Mouse (Mus musculus) spleen, postnatal 14 days (tissue): ENCODE measurements around the gene 4931428F04Rik.
"Not testable (repeated sequence)": the region's sequence is repeated elsewhere in the genome, so short reads cannot be mapped to it uniquely, and the experiment has no call there.

Source experiments
- DNase-seq, 2 experiments: peaks; one replicate each; pipeline ENCODE4 v3.0.0; 2021 to 2022; ENCODE audit warnings: low spot score in 2 of 2

4931428F04Rik gene

DNA sequence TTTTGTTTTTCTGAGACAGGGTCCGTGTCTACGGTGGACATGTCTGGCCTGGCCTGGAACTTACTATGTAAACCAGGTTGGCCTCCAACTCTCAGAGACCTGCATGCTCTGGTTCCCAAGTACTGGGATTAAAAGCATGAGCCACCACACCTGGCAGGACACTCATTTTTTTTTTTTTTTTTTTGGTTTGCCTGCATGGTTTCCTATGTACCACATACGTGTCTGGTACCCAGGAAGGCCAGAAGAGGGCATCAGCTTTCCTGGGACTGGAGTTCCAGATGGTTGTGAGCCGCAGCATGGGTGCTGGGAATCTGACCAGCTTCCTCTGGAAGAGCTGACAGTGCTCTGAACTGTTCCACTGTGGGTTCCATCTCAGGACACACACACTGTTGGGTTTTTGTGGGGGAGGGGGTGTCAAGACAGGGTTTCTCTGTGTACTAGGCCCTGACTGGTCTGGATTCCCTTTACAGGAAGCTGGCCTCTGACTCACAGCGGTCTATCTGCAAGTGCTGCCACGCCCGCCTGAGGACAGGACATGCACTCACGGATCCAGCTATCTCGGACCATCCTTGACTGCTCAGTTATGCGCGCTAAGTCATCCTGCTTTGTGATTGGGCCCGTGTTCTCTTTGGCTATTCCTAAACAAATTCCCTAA is 28.2 kb downstream of the 4931428F04Rik start:
- DNase-seq, result no peak

DNA sequence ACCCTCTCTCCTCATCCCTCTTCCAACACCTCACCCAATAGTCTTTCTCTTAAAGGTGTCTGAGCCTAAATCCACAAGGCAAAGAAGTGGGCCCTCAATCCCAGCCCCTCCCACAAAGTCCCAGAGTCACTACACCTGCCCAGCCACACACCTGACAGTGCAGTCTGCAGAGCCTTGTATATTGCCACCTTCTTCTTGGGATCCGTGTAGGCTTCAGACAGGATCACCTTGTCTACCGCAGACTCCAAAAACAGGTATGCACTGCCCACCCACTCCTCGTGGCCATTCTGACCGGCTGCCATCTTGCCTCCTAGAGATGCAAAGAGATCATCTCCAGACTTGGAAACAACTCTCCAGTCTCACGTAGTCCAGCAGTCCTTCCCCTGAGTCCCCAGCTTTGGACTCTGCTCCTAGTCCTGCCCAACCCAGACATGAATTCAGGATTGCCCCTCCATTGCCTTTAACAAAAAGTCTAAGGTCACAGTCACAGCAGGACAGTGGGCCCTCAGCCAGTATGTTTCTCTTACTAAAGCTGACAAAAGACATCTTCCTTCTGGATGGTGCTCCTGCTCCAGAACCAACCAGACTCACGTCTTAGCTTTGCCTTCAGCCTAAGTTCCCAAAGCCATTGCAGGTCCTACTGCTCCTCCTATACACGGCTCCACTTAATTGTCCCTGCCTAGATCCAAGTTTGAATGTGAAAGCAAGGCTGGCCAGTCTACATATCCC is 29.1 kb downstream of the 4931428F04Rik start:
- DNase-seq, result no peak

DNA sequence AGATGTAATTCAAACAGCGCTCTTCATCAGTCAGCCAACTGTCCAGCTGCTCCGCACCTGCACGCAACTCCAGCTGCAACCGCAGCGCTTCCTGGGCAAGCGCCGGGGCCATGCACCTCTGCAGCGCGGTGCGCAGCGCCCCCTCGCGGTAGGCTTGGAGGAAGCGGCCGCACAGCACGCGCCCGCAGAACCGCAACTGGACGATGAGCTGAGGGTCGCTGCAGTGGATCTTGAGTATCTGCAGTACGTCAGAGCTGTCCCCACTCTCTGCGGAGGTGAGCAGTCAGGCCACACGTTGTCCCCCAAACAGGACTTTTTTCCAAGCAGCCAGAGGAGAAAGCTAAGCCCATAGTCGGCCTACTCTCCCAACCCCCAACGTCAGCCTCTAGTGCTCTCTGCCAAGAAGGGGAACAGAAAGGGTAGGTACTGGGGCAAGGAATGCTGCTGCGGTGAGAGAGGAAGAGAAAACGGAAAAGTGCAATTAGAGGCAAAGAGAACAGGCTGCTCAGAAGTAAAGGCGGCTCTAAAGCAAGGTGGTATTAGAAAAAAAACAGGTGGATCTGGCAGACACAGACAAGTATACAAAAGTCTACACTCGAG is 29.8 kb downstream of the 4931428F04Rik start:
- DNase-seq, result peak; percentile 59 to 79

DNA sequence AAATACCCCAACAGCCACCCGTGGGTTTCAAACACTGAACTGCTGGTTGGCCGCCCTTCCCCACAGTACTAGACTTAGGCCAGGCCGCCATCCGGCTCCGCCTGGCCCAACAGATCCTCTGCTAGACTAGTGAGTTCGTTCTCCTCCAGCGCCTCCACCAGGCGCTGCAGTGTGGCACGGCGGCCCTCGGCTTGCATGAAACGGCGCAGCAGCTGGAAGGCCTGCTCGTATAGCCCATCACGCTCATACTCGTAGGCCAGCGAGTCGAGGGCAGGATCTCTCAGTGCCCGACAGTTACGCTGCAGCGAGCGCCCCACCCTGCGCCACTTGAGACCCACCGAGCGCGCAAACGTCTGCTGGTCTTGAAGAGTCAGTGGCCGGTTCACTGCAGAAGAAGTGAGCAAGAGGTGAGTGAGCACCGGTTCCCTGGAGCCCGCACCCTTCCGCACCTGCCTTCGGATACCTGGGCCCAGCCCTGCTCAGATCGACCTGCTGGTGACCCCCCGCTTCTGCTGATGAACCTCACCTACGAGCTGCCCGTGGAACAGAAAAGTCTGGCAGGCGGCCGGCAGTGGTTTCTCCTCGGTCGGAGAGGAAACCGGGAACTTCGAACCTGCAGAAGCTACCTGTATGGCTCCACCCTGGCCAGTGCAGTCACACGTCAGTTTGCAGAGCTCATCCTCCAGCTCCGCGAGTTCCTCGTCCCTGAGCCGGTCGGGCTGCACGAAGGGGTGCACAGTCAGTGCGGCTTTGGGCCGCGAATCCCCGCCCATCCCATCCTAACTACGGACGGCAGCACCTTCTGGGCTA is 30.5 kb downstream of the 4931428F04Rik start:
- DNase-seq, result no peak

DNA sequence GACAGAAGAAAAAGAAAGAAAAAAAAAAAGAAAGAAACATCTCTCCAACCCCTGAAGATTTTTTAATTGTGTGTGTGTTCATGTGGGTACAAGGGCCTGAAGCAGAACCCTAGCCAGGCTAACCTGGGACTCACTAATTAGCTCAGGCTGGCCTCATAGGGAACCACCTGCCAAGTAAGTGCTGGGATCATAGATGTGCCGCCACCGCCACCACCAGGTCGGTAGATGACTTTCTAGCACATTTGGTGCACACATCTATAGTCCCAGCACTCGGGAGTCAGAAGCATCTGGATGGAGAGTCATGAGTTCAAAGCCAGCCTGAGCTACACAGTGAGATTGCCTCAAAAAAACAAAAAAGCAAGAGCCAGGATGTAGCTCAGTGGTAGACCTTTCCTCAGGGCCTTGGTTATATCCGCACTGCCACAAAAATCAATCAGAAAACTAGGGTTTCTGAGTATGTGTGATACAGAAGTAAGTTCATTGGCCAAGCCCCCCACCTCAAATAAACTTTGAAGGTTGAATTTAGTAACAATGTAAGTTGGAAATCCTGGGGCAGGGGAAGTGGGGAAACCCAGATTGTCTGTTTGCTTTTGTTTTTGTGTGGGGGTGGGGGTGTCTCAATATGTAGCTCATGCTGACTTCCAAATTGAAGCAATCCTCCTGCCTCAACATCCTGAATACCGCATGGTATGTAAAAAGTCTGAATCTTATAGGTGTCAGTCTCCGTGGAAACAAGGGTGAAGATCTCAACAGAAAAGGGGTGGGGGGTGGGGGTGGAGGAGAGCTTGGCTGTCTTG is 32.1 kb downstream of the 4931428F04Rik start:
- DNase-seq, result no peak

DNA sequence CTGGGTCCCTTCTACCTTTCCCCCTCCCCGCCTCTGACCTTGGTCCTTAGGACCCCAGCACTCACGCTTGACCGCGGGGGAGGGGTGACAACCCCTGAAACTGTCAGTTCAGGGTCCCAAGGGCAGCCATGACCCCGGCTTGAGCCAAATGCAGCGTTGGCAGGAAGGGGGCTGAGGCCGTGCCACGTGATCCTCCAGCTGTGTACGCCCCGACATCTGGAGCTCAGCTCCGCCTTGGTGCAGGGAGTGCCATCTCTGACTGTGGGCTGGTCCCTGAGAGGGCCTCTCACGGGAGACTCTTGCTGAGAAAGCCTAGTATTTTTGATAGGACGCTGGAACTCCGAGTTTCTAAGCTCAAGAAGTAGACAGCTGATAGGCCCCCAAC is 34.7 kb downstream of the 4931428F04Rik start, which contains the start of gene B3gnt9:
Gene B3gnt9, minus strand, starts transcription at position 188 of the 385 bp plus-strand sequence.
- DNase-seq, result peak in 1 of 2 experiments; percentile 48

DNA sequence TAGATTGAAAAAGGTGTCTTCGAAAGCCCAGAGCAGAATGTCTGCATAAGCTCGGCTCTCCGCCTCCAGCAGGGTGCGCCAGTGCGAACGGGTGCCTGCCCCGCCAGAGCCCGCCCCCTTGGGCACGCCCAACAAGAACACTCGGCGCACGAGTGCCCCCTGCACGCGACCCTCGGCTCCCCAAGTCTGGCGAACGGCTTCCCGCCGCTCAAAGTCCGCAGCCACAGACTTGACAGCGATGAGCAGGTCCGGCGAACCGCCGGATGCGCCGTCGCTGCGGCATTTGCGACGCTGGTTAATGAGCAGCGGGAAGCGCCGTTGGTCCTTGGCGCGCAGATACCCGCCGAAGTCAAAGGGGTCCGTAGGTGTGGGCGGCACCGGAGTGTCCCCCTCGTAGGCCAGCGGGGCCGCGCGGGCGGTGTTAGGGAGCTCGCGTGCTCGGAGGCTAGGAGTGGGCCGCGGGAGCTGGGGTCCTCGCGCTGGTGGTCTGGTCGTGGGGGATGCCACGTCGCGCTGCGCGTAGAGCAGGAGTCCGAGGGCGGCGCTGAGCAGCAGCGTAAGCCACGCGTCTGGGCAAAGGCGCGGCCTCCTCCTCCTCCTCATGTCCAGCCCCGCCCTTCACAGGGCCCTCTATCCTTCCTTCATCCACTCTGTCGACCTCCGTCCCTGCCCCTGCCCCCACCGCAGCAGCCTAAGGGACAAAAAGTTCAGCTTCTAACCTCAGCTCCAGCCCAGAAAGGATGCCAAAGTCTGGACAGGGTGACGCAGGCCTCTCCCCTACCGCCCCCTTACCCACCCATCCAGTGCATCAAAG is 35.3 kb downstream of the 4931428F04Rik start:
- DNase-seq, result peak; percentile 81 to 88

DNA sequence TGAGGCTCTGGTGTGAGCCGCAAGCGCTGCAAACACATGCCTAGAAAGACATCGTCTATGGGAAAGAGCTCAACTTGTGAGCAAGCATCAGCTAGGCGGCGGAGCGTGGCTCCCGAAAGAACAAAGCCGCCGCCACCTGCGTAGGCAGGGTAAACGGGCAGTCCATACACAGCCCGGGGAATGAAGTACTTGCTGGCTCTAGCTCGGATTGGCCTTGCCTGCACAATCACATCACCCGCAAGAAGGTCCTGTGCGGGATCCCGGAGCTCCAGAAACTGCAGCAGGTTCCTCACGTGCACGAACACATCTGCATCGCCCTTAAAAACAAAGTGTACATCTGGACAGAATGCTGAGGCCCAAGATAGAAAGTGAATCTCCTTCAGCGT is 35.9 kb downstream of the 4931428F04Rik start:
- no peak for DNase-seq

DNA sequence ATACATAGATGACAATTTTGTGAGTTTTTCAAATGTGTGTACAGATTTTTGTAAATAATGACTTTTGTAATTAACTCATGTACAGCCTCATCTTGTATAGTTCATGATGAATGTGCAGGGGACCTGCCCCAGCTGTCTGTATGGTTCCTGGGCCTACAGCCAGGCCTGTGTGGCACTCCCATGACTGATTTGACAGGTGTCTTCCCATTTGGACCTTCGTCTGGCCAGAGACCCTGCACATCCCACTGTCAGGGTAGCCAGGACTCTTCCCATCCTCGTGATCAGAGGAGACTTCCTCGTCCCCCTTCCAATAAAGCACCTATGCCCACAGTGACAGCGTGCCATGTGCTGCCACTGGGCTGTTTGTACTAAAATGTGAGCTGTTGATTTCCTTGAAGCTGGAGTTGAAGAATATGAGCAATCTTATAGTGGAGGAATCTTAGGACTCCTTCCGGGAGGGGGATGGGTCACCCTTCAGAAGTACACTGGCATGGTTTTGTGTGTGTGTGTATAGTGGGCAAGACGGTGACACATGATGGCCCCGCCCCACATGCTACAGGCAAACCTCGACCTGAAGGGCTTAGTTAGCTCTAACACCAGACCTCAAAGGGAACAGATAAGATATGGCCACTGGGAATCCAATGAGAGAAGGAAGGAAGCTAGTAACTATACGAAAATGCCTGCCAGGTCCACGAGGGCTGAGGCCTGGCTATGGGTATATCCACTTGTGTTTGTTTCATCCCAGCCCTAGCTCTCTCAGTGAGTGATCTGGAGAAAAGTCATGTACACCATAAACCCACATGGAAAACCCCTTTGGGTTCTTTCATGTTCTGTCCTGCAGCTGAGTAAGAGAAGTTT is 36.8 kb downstream of the 4931428F04Rik start:
- DNase-seq, result no peak

DNA sequence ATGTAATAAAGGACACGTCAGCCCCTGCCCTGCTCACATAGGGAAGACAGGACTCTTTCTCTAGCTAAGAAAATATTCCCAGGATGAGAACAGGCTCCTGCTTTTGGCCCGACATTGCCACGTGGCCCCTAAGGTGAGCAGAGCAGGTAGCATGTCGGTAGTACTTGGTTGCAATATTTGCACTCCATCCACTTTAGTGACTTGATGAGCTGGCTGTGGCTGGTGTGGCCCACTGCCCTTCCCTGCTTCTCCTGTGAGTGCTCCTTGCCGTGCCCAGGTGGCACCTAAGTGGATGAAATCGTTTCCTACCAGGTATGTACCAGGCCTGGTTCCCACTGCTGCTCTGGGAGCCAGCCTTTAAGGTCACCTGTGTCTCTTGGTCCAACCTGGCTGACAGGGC is 37.7 kb downstream of the 4931428F04Rik start:
- DNase-seq, result no peak

DNA sequence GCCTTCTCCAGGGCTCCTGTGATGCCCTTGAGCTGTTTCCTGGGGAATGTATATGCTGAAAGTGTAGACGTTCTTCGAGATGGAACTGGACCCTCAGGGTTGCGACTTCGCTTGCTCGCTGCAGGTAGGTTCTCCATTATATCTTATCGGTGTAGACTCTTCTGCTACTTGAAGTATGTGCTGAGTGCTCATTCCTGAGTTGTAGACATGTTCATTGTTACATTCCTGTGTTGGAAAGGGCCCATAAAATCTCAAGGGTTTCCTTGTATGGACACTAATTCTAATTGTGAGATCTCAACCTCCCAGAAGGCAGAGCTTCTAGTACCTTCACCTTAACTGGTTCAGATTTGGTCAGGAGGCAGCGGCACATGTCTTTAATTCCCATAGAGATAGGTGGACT is 48.6 kb downstream of the 4931428F04Rik start:
- no peak for DNase-seq

DNA sequence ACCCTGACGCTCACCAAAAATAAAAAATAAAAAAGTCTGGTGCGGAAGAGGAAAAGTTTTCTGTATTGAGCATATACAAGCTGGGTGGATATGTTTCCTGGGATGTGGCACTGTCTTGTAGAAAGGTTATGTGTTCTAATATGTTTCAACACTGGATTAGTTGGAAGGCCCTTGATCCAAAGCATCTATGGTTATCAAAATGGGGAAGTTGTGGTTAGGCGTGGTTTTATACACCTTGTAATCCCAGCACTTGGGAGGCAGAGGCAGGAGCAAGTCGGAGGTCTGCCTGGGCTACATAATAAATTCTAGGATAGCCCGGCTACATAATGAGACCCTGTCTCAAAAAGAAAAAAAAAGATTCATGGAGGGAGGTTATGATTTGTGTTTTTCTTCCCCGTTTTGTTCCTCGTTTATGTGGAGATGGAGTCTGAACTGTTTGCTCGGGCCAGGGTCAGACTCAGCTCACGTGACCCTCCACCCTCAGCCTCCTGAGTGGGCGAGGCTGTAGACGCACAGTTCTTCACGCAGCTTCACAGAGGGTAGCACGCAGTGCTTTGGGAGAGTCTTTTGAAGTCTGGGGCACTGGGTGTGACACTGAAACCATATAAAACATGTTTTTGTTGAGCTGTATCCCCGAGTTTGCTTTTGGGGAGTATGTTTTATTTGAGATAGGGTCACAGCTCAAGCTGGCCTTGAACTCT is 52.1 kb downstream of the 4931428F04Rik start:
- DNase-seq, result no peak

DNA sequence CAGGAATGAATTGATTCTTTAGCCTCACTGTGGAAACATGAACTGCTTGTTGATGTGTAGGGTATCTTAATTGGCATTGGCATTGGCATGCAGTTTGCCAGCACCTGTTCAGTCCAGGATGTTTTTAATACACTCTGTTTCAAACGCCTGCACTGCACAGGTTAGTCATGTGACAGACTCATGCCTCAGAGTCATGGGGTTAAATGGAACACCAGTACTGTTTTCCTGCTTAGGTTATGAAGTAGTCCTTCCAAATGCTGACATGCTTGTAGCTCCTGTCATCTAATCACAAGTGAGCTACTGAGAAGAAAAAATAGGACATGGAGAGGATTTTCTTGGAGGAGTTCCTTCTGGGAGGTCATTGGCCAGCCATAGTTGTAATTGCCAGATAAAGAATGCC is 54.5 kb downstream of the 4931428F04Rik start:
- no peak for DNase-seq

DNA sequence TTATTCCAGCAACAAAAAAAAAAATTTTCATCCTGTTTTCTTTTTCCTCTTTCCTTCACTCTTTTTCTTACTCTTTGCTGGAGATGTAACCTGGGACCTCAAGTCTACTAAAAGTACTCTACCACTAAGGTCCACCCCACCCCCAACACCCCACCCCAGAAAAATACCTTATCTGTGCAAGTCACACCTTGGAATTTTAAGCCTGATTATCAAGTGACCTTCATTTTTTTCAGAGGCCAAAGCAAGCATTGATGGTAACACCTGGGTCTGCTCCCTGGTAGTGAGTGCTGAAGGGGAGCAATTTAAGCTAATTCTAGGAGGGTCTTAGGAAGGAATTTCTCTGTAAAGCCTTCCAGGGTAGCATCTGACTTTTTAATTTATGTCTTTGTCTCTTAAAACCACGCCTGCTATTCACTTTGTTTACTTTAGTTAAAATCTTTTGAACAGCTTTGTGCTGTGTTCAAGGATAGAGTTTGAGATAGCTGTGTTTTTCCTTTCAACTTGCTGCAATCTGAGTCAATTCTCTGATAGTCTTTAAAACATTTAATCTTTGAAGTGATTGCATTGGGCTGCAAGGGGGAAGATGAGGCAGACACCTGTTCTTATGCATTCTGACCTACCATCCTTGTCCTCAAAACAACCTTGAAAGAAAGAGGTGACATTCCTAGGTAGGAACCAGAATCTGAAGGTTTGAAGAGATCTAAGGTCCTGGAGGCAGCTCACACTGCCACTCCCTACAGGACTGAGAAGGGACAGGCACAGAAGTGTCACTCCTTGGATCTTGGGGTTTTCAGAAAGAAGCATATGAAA is 56.3 kb downstream of the 4931428F04Rik start:
- no peak for DNase-seq

DNA sequence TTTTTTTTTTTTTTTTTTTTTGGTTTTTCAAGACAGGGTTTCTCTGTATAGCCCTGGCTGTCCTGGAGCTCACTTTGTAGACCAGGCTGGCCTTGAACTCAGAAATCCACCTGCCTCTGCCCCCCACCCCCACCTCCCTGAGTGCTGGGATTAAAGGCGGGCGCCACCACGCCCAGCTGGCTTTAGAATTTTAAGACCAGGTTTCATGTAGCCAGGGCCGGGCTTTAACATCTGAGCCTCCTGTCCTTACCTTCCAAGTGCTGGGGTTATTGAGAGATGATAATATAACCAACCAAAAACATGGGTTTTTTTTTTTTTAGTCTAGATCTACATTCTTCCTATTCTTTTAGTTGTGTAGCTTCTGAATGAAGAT is 57.4 kb downstream of the 4931428F04Rik start:
- DNase-seq, result not testable (repeated sequence)

DNA sequence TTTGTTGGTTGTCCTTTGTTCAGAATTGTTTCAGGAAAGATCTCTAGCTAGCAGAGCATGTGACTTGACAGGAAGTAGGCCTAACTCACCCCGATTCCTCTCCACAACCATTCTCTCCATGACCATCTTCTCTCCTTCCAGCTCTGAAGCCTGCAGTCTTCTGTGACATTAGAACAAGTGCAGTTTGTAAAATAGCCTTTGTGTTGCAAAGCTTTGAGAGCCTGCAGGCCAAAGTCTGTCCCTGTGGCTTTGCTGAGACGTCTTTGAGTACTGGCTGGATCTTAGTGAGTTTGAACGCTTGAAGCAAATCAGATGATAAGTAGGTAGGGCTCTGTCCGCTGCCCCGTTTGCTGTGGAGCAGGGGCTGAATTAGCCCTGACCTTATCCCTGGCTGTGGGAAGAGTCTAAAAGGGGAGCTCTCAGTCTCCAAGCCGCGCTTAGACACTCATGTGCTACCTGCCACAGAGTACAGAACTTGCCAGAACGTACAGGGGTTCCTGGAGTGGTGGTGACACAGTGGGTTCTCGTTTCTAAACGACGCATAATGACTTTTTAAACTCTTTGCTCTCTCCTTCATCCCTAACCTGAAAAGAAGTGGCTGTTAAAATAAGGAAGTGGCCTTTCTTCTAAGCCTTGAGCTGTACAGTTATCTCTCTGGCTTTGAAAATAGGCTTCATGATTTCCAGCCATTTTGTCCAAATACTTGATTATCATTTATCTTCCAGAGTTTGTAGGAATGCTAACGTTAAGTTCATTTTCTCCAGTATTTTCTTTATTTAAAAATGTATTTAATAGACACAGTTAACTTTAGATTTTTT is 58.0 kb downstream of the 4931428F04Rik start:
- DNase-seq, result no peak
